Mouse (Mus musculus) myocyte (in vitro differentiated cells): ENCODE data around the gene Twist2.

Experiments used
- E2F4 ChIP-seq: IDR thresholded peaks from one replicate; pipeline ENCODE4 v1.6.1; 2011; ENCODE audit warnings: mild to moderate bottlenecking, control low read depth, moderate library complexity; ENCODE audit not compliant: insufficient read depth
- POLR2A ChIP-seq: IDR thresholded peaks from one replicate; pipeline ENCODE4 v1.6.1; 2011; ENCODE audit warnings: low read depth, mild to moderate bottlenecking, control low read depth, moderate library complexity; ENCODE audit not compliant: insufficient read length
- POLR2AphosphoS2 ChIP-seq: IDR thresholded peaks from one replicate; pipeline ENCODE4 v1.6.1; 2011; ENCODE audit warnings: low read depth, control low read depth; ENCODE audit not compliant: insufficient read length

- TF ChIP-seq POLR2A (no peak), E2F4 (no peak), POLR2AphosphoS2 (no peak)
Observed at GRCm38 (mm10) chr1:91858101-91858790, 57.0 kb downstream of the Twist2 start.
